Mouse (Mus musculus) MEL (cell line): Measurements from ENCODE around the gene Dph7.

ENCODE experiments used
- CTCF ChIP-seq, 3 experiments: IDR thresholded peaks in 2 of 3; conservative IDR thresholded peaks in 1 of 3; 2 replicates each; pipeline ENCODE4 v1.5.1; 2011 to 2012; ENCODE audit warnings: low read length in 3 of 3, low read depth in 2 of 3, mild to moderate bottlenecking in 2 of 3, improper control_type of control experiment in 1 of 3, inconsistent platforms in 1 of 3, mixed read lengths in 1 of 3, moderate library complexity in 1 of 3; ENCODE audit not compliant: control insufficient read depth in 1 of 3, insufficient read depth in 1 of 3, poor library complexity in 1 of 3, severe bottlenecking in 1 of 3
- E2F4 ChIP-seq: IDR thresholded peaks from 2 replicates; pipeline ENCODE4 v1.6.1; 2011; ENCODE audit warnings: low read depth, low read length, improper control_type of control experiment, borderline replicate concordance
- ELF1 ChIP-seq: IDR thresholded peaks from 2 replicates; pipeline ENCODE4 v1.6.1; 2014; ENCODE audit warnings: low read depth, mild to moderate bottlenecking, inconsistent platforms, low read length, improper control_type of control experiment, moderate library complexity
- MAFK ChIP-seq: IDR thresholded peaks from 2 replicates; pipeline ENCODE4 v1.6.1; 2011; ENCODE audit warnings: low read depth, mild to moderate bottlenecking, low read length, improper control_type of control experiment, borderline replicate concordance
- NRF1 ChIP-seq: IDR thresholded peaks from 2 replicates; pipeline ENCODE4 v1.6.1; 2014; ENCODE audit warnings: low read depth, mild to moderate bottlenecking, inconsistent platforms, low read length, improper control_type of control experiment, moderate library complexity; ENCODE audit not compliant: poor library complexity, insufficient read depth, severe bottlenecking
- POLR2A ChIP-seq, 2 experiments: IDR thresholded peaks; 2 replicates each; pipeline ENCODE4 v1.6.1; 2011 to 2012; ENCODE audit warnings: low read length in 2 of 2, mild to moderate bottlenecking in 2 of 2, control low read depth in 1 of 2, improper control_type of control experiment in 1 of 2, low read depth in 1 of 2, moderate library complexity in 1 of 2; ENCODE audit not compliant: control insufficient read depth in 1 of 2, insufficient read depth in 1 of 2, poor library complexity in 1 of 2
- SIN3A ChIP-seq: IDR thresholded peaks from 2 replicates; pipeline ENCODE4 v1.6.1; 2012; ENCODE audit warnings: low read length, improper control_type of control experiment, inconsistent platforms
- TBP ChIP-seq: IDR thresholded peaks from 2 replicates; pipeline ENCODE4 v1.8.0; 2011; ENCODE audit warnings: low read depth, low read length, improper control_type of control experiment
- ZKSCAN1 ChIP-seq: IDR thresholded peaks from 2 replicates; pipeline ENCODE4 v1.6.1; 2012; ENCODE audit warnings: low read depth, mild to moderate bottlenecking, inconsistent platforms, low read length, improper control_type of control experiment, moderate library complexity
- ZNF384 ChIP-seq: IDR thresholded peaks from 2 replicates; pipeline ENCODE4 v1.6.1; 2012; ENCODE audit warnings: low read depth, mild to moderate bottlenecking, inconsistent platforms, low read length, improper control_type of control experiment

DNA sequence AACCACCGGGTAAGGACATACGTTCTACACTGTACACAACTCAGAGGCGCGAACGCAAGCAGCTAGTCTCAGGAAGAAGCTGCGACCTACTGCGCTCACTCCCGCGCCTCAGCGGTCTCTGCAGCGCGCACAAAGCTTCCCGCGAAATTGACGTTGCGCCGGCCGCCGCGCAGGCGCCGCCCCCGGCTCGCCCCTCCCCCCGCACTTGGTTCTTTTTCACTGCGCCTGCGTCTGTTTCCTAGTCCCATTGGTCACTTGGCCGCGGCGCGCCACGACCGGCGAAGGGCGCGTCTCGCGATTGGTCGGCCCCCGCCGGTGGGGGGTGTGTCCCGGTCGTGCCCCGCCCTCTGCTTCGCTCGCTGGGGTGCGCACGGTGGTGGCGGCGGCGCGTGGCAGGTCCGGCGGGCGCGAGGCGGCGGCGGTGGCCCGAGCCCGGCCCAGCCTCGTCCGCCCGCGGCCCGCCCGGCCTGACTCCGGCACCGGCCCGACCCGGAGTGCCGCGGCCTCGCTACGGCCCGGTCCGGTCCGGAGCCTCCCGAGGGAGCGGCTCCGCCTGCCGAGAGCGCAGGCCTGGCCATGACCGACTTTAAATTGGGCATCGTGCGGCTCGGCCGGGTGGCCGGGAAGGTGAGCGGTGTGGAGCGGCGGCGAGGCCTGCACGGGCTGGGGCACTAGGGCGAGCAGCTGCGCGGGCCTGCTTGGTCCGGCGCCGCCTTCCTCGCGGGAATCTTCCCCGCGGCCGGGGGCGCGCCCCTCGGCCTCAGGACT lies 12.6 kb upstream of the Dph7 start, which contains the start of gene Zmynd19:
- no peak for TF ChIP-seq CTCF (IDR thresholded peaks at IDR 0.05 in 2 of 3, conservative IDR thresholded peaks at IDR 0.05 in 1 of 3; ENCODE audit: control insufficient read depth in 1 of 3, insufficient read depth in 1 of 3, low read depth in 2 of 3, low read length in 3 of 3, poor library complexity in 1 of 3, severe bottlenecking in 1 of 3)
- TF ChIP-seq NRF1: peak; percentile 100
- TF ChIP-seq POLR2A (IDR thresholded peaks at IDR 0.05; ENCODE audit: control insufficient read depth in 1 of 2, insufficient read depth in 1 of 2, low read depth in 1 of 2, low read length in 2 of 2, poor library complexity in 1 of 2): peak; percentile 58 to 76; a peak in 3 of 4 replicates
- peak; percentile 71 for TF ChIP-seq TBP
- no peak; the same call in 1 of the 2 replicates for TF ChIP-seq ELF1
- TF ChIP-seq E2F4: peak; percentile 90; the same call in 1 of the 2 replicates
- TF ChIP-seq ZNF384: no peak
- no peak for TF ChIP-seq ZKSCAN1
- no peak for TF ChIP-seq MAFK
- TF ChIP-seq SIN3A: peak; percentile 93
